Mouse (Mus musculus): Measurements from ENCODE around the gene Myocos. TPM values are rescaled to one million over a fixed set of nuclear protein-coding genes. Genes with fewer than 3 reads are reported as not detected.

Myocos gene
- polyA plus RNA-seq (2012; rRNA removed), result not detected in 2 replicates

DNA sequence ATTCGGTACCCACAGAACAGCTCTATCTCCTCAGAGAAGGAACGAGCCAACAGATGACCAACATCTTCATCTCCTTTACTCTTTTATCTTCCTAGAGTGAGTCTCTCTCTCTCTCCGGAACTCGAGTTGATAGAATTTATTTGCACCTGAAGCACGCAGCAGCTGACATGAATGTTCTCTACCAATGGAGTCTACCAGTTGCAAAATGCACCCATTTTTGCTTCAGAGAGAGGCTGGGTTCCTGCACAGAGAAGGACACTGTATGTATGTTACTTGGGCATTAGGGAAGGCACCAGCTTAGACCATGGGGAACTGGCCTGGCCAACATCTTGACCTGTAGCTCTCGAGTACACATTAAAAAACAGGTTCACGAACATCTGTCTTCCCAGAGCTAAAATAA, at the start of gene Myocos:
TSS of gene Myocos (minus strand) at position 101 of the 400 bp plus-strand sequence.
- 88% methylated on average over 7 of the region's 7 CpGs for WGBS
- no peaks in the 10 kb centered on the region for H3K36me3 ChIP-seq (ENCODE audit: control insufficient read depth, insufficient read depth, low read length)
- no peaks in the 10 kb centered on the region for H3K27me3 ChIP-seq (ENCODE audit: control insufficient read depth, insufficient read depth, low read length)
- H3K4me1 ChIP-seq (ENCODE audit: control insufficient read depth, insufficient read depth, insufficient read length, low read length), result peaks cover 4% of the 10 kb centered on the region; the same call in 1 of the 2 replicates
- TF ChIP-seq CTCF (IDR thresholded peaks at IDR 0.05; ENCODE audit: extremely low read depth, insufficient read length, insufficient replicate concordance, low read depth, low read length) (no peak), POLR2A (IDR thresholded peaks at IDR 0.05; ENCODE audit: low read depth, low read length) (no peak)
- no peak within 1 kb of the TSS for H3K4me3 ChIP-seq (ENCODE audit: low read depth, low read length)
- H3K27ac ChIP-seq (ENCODE audit: insufficient read depth, low read depth, low read length), result no peak within 1 kb of the TSS

DNA sequence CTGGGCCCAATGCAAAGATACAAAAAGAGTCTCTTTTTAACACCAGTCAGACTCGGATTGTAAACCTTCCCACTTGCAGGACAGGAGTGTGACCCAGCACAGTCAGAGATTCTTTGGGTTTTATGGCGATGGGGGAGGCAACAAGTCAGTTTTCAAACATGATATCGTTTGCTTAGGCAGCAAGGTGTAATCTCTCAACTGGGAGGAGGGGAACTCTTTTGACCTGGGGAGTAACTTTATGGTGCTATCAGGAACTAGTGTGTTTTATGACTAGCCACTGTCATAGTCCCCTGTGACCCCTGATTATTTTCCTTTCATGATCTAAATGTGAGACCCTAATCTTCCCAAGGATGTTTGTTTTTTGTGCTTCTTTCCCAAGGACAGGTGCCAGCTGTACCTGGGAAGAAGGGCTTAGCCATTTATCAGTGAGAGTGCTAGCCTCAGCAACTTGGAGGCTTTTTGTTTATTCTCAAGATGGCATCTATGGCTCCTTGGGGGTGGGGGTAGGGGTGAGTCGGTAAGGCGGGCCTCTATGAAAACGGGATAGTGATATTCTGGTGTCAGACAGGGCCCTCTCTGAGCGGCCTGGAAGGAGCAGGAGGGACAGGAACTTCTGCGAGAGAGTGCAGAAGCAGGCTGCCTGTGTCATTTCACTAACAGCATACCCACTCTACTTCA, 42.5 kb upstream of the Myocos start:
- TF ChIP-seq CTCF (IDR thresholded peaks at IDR 0.05; ENCODE audit: extremely low read depth, insufficient read length, insufficient replicate concordance, low read depth, low read length) (no peak), POLR2A (IDR thresholded peaks at IDR 0.05; ENCODE audit: low read depth, low read length) (no peak)
- Histone ChIP-seq H3K36me3 (ENCODE audit: control insufficient read depth, insufficient read depth, low read length) (peaks cover 55% of the 10 kb centered on the region), H3K4me1 (ENCODE audit: control insufficient read depth, insufficient read depth, insufficient read length, low read length) (peaks cover 3% of the 10 kb centered on the region; the same call in 1 of the 2 replicates), H3K4me3 (ENCODE audit: low read depth, low read length) (no peak overlapping the region), H3K27me3 (ENCODE audit: control insufficient read depth, insufficient read depth, low read length) (no peaks in the 10 kb centered on the region), H3K27ac (ENCODE audit: insufficient read depth, low read depth, low read length) (peak overlapping the region; percentile 54; the same call in 1 of the 2 replicates)
- 46% methylated on average over 8 of the region's 8 CpGs for WGBS

DNA sequence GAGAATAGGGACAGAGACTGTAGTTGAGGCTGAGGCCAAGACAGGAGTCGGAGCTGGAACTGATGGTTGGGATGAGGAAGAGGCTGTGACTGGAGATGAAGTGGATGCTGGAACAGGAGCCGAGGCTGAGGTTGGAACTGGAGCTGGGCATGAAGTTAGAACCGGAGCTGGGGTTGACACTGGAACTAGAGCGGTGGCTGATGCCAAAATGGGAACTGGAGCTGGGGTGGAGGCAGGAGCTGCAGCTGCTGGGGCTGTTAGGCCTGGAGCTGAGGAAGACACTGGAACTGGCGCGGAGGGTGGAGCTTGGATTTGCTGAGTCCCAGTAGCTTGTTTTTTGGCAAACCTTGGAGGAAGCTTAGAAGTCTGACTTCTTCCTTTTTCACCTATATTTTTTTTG, 39.8 kb upstream of the Myocos start:
- Histone ChIP-seq H3K4me3 (ENCODE audit: low read depth, low read length) (no peak overlapping the region), H3K27me3 (ENCODE audit: control insufficient read depth, insufficient read depth, low read length) (no peaks in the 10 kb centered on the region), H3K27ac (ENCODE audit: insufficient read depth, low read depth, low read length) (no peak overlapping the region), H3K36me3 (ENCODE audit: control insufficient read depth, insufficient read depth, low read length) (peaks cover 49% of the 10 kb centered on the region), H3K4me1 (ENCODE audit: control insufficient read depth, insufficient read depth, insufficient read length, low read length) (peaks cover 3% of the 10 kb centered on the region; the same call in 1 of the 2 replicates)
- TF ChIP-seq POLR2A (IDR thresholded peaks at IDR 0.05; ENCODE audit: low read depth, low read length), result no peak
- no peak for TF ChIP-seq CTCF (IDR thresholded peaks at IDR 0.05; ENCODE audit: extremely low read depth, insufficient read length, insufficient replicate concordance, low read depth, low read length)
- WGBS, result 95% methylated on average over 6 of the region's 6 CpGs

DNA sequence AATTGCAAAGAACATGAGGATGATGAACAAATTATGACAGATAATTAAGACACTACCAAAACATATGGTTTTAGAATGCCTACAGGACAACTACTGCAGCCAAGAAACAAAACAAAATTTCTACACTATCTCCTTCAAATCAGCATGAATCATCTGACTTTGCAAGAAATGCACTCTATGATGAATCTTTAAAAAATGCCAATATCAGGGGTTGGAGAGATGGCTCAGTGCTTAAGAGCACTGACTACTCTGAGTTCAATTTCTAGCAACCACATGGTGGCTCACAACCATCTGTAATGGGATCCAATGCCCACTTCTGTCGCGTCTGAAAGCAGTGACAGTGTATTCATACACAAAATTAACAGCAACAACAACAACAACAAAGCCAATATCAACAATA, 35.7 kb upstream of the Myocos start:
- WGBS, result 92% methylated on average over 2 of the region's 2 CpGs
- H3K36me3 ChIP-seq (ENCODE audit: control insufficient read depth, insufficient read depth, low read length), result peaks cover 47% of the 10 kb centered on the region
- TF ChIP-seq CTCF (IDR thresholded peaks at IDR 0.05; ENCODE audit: extremely low read depth, insufficient read length, insufficient replicate concordance, low read depth, low read length), result no peak
- no peak for TF ChIP-seq POLR2A (IDR thresholded peaks at IDR 0.05; ENCODE audit: low read depth, low read length)

DNA sequence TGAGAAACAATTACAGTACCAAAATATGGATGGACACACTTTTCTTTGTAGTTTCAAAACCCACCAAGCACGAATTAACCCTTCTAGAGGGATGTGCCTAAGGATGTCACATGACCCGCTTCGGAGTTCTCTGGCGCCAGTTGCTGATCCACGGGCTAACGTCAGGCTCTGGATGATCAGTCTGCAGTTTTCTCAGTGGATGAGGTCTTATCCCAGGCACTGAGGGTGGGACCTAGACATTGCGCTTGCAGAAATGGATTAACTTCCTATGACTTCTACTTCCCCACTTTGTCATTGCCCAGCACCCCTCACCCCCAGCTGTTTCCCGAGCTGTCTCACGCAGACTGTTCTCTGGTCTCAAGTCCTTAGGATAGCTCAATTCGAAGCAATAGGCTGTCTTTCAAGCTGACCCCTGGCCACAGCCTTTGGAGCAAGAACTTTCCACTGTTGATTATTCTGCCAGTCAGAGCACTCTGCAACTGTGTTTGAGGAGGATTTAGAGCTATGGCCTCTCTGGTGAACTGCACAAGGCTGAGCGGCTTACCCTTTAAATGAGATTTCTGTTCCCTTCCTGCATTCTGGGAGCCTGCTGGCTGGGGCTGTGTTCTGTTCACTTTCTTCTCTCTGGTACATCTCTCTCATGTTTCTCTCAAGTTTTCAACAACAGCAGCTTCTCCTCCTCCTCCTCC, 7.6 kb upstream of the Myocos start:
- H3K4me3 ChIP-seq (ENCODE audit: low read depth, low read length), result no peak overlapping the region
- TF ChIP-seq POLR2A (IDR thresholded peaks at IDR 0.05; ENCODE audit: low read depth, low read length) (no peak), CTCF (IDR thresholded peaks at IDR 0.05; ENCODE audit: extremely low read depth, insufficient read length, insufficient replicate concordance, low read depth, low read length) (no peak)
- H3K27ac ChIP-seq (ENCODE audit: insufficient read depth, low read depth, low read length), result no peak overlapping the region

More for the DNA sequence above, 35.7 kb upstream of the Myocos start:
- H3K4me1 ChIP-seq (ENCODE audit: control insufficient read depth, insufficient read depth, insufficient read length, low read length), result no peaks in the 10 kb centered on the region
- no peak overlapping the region for H3K4me3 ChIP-seq (ENCODE audit: low read depth, low read length)
- H3K27me3 ChIP-seq (ENCODE audit: control insufficient read depth, insufficient read depth, low read length), result no peaks in the 10 kb centered on the region
- H3K27ac ChIP-seq (ENCODE audit: insufficient read depth, low read depth, low read length), result no peak overlapping the region

DNA sequence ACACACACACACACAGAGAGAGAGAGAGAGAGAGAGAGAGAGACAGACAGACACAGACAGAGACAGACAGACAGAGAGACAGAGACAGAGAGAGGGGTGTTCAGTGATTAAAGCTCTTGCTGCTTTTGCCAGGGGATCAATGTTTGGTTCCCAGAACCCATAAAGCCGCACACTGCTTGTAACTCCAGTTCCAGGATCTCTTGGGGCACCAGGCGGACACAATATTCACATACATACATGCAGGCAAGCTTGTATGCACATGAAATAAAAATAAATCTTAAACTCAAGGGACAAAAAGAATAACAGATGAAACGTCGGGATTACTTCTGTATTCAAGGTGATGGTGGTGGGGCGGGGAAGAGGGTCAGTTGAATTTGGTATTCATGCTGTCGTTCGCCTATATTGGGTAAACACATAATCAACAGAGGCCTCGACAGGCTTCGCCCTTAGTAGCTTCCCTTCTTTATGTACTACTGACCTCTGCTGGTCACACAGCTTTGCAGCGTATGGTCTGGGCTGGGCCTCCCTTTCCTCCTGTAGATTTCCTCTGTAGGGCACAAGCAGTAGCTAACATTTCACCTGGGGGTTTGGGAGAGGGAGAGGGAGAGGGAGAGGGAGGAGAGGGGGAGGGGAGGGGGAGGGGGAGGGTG, 6.9 kb upstream of the Myocos start:
- WGBS, result 14% methylated on average over 10 of the region's 10 CpGs
- Histone ChIP-seq H3K4me3 (ENCODE audit: low read depth, low read length) (no peak overlapping the region), H3K27ac (ENCODE audit: insufficient read depth, low read depth, low read length) (no peak overlapping the region), H3K36me3 (ENCODE audit: control insufficient read depth, insufficient read depth, low read length) (no peaks in the 10 kb centered on the region), H3K4me1 (ENCODE audit: control insufficient read depth, insufficient read depth, insufficient read length, low read length) (peaks cover 4% of the 10 kb centered on the region; the same call in 1 of the 2 replicates), H3K27me3 (ENCODE audit: control insufficient read depth, insufficient read depth, low read length) (no peaks in the 10 kb centered on the region)
- TF ChIP-seq CTCF (IDR thresholded peaks at IDR 0.05; ENCODE audit: extremely low read depth, insufficient read length, insufficient replicate concordance, low read depth, low read length) (peak; percentile 68; the same call in 1 of the 2 replicates), POLR2A (IDR thresholded peaks at IDR 0.05; ENCODE audit: low read depth, low read length) (no peak)

More for the DNA sequence above, 7.6 kb upstream of the Myocos start:
- peaks cover 2% of the 10 kb centered on the region; the same call in 1 of the 2 replicates for H3K36me3 ChIP-seq (ENCODE audit: control insufficient read depth, insufficient read depth, low read length)
- 5% methylated on average over 11 of the region's 11 CpGs for WGBS
- no peaks in the 10 kb centered on the region for H3K27me3 ChIP-seq (ENCODE audit: control insufficient read depth, insufficient read depth, low read length)
- no peaks in the 10 kb centered on the region for H3K4me1 ChIP-seq (ENCODE audit: control insufficient read depth, insufficient read depth, insufficient read length, low read length)
